Mouse (Mus musculus) cerebellum, adult 2 months (tissue): ENCODE measurements around the gene Chst3.

ENCODE experiments used
- CTCF ChIP-seq: fragments of 200-500 bp; IDR thresholded peaks from 2 replicates; pipeline ENCODE4 v1.5.1; 2011; ENCODE audit warnings: low read depth, mild to moderate bottlenecking, control low read depth, low read length, moderate library complexity, borderline replicate concordance; ENCODE audit not compliant: insufficient read depth
- POLR2A ChIP-seq: fragments of 200-500 bp; IDR thresholded peaks from 2 replicates; pipeline ENCODE4 v1.6.1; 2011; ENCODE audit warnings: low read length, control low read depth, borderline replicate concordance; ENCODE audit not compliant: insufficient read depth

DNA sequence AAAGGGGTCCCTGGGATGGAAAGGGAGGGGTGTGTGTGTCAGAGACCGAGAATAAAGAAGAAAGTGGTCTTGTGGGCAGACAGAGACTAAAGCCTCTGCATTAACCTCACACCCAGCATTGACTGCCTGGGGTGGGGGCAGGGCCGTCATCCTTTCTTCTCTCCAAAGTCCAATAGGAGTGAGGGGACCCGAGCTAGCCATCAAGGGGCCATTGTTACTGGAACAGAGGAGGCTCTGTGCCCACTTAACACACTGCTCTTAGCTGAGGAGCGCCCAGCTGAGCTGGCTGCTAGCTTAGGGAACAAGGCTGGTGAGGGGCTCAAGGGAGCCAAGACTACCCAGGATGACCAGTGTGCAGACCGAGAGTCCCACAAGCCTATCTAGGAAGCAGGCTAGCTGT is 16.3 kb downstream of the Chst3 start:
- no peak for TF ChIP-seq POLR2A
- TF ChIP-seq CTCF, result no peak
